Mouse (Mus musculus) embryonic fibroblast, embryonic 13.5 days (primary cell): Measurements from ENCODE around the gene Upp2.

Source experiments
- CTCF ChIP-seq: IDR thresholded peaks from 2 replicates; pipeline ENCODE4 v1.5.1; 2011; ENCODE audit warnings: mild to moderate bottlenecking, control low read depth, low read length, moderate library complexity, borderline replicate concordance; ENCODE audit not compliant: insufficient read depth
- POLR2A ChIP-seq: IDR thresholded peaks from 2 replicates; pipeline ENCODE4 v1.6.1; 2011; ENCODE audit warnings: low read depth, mild to moderate bottlenecking, control low read depth, low read length, moderate library complexity

GRCm38 (mm10) chr2:58574167-58574566 is 7.1 kb downstream of the Upp2 start:
- TF ChIP-seq CTCF: no peak
- TF ChIP-seq POLR2A: no peak
